Mouse (Mus musculus) CH12.LX (cell line): ENCODE results near the gene Aph1a. TPM values are rescaled to one million over a fixed set of nuclear protein-coding genes. Genes with fewer than 3 reads are reported as not detected.

Experiments used
- DNase-seq: peaks from one replicate; pipeline ENCODE4 v3.0.0-alpha.2; 2013; ENCODE audit errors: extremely low read depth
- H3K27ac ChIP-seq: 2 replicates; pipeline ENCODE4 v1.5.1; 2012; ENCODE audit warnings: low read depth, mild to moderate bottlenecking, control low read depth, moderate library complexity; ENCODE audit not compliant: insufficient read depth
- H3K27me3 ChIP-seq: replicated peaks from 2 replicates; pipeline ENCODE3; 2012; ENCODE audit warnings: inconsistent platforms
- H3K36me3 ChIP-seq, 2 experiments: replicated peaks in 1 of 2; 2 replicates each; pipeline versions ENCODE3 to v1.6.1; 2012; ENCODE audit warnings: inconsistent platforms in 1 of 2, low read length in 1 of 2, mild to moderate bottlenecking in 1 of 2, mixed read lengths in 1 of 2, moderate library complexity in 1 of 2; ENCODE audit not compliant: control insufficient read depth in 1 of 2, insufficient read depth in 1 of 2
- H3K4me1 ChIP-seq, 2 experiments: 2 replicates each; pipeline ENCODE4 v1.6.1; 2012; ENCODE audit warnings: inconsistent platforms in 1 of 2, moderate library complexity in 1 of 2; ENCODE audit not compliant: insufficient read depth in 2 of 2, control insufficient read depth in 1 of 2
- H3K4me2 ChIP-seq: 2 replicates; pipeline ENCODE4 v1.6.1; 2012; ENCODE audit warnings: low read depth, mild to moderate bottlenecking, control low read depth; ENCODE audit not compliant: poor library complexity, insufficient read depth, severe bottlenecking
- H3K4me3 ChIP-seq, 3 experiments: fragments of 150-350 bp in 1 of 3; sonication (generic) in 1 of 3; replicated peaks in 1 of 3; 2 replicates each; pipeline versions ENCODE3 to v1.5.1; 2011 to 2012; ENCODE audit warnings: low read depth in 2 of 3, low read length in 2 of 3, mild to moderate bottlenecking in 2 of 3, moderate library complexity in 2 of 3, control low read depth in 1 of 3, improper control_type of control experiment in 1 of 3, inconsistent platforms in 1 of 3, mixed read lengths in 1 of 3; ENCODE audit not compliant: poor library complexity in 1 of 3
- H3K79me2 ChIP-seq: replicated peaks from 2 replicates; pipeline ENCODE4 v1.6.1; 2012; ENCODE audit warnings: mild to moderate bottlenecking, moderate library complexity; ENCODE audit not compliant: control insufficient read depth, poor library complexity, insufficient read depth, severe bottlenecking; ENCODE audit errors: extremely low read depth
- H3K9ac ChIP-seq: 2 replicates; pipeline ENCODE4 v1.6.1; 2012; ENCODE audit warnings: low read depth, mild to moderate bottlenecking, control low read depth, moderate library complexity; ENCODE audit not compliant: insufficient read depth
- H3K9me3 ChIP-seq: replicated peaks from 2 replicates; pipeline ENCODE3; 2012; ENCODE audit warnings: low read length, inconsistent platforms, mixed read lengths
- BHLHE40 ChIP-seq: IDR thresholded peaks from 2 replicates; pipeline ENCODE4 v1.6.1; 2011; ENCODE audit warnings: mild to moderate bottlenecking, low read depth, low read length, improper control_type of control experiment
- CHD1 ChIP-seq: IDR thresholded peaks from 2 replicates; pipeline ENCODE4 v1.6.1; 2012; ENCODE audit warnings: low read depth, low read length, improper control_type of control experiment, inconsistent platforms
- CHD2 ChIP-seq: IDR thresholded peaks from 2 replicates; pipeline ENCODE4 v1.6.1; 2011; ENCODE audit warnings: low read length, improper control_type of control experiment
- CTCF ChIP-seq, 2 experiments: IDR thresholded peaks in 1 of 2; conservative IDR thresholded peaks in 1 of 2; 2 replicates each; pipeline ENCODE4 v1.5.1; 2011 to 2012; ENCODE audit warnings: low read depth in 2 of 2, low read length in 2 of 2, improper control_type of control experiment in 1 of 2, inconsistent platforms in 1 of 2, mild to moderate bottlenecking in 1 of 2, moderate library complexity in 1 of 2
- E2F4 ChIP-seq: IDR thresholded peaks from 2 replicates; pipeline ENCODE4 v1.6.1; 2011; ENCODE audit warnings: low read depth, low read length, improper control_type of control experiment; ENCODE audit not compliant: insufficient replicate concordance
- ELF1 ChIP-seq: IDR thresholded peaks from 2 replicates; pipeline ENCODE4 v1.6.1; 2014; ENCODE audit warnings: low read depth, mild to moderate bottlenecking, inconsistent platforms, low read length, improper control_type of control experiment
- ETS1 ChIP-seq: conservative IDR thresholded peaks from 2 replicates; pipeline ENCODE4 v1.6.1; 2012; ENCODE audit warnings: low read depth, mild to moderate bottlenecking, inconsistent platforms, low read length, improper control_type of control experiment, moderate library complexity
- HCFC1 ChIP-seq: IDR thresholded peaks from 2 replicates; pipeline ENCODE4 v1.6.1; 2012; ENCODE audit warnings: low read depth, mild to moderate bottlenecking, inconsistent platforms, low read length, improper control_type of control experiment
- IRF4 ChIP-seq: IDR thresholded peaks from 2 replicates; pipeline ENCODE4 v1.6.1; 2014; ENCODE audit warnings: low read depth, mild to moderate bottlenecking, inconsistent platforms, low read length, improper control_type of control experiment
- JUN ChIP-seq: IDR thresholded peaks from 2 replicates; pipeline ENCODE4 v1.6.1; 2011; ENCODE audit warnings: low read depth, mild to moderate bottlenecking, low read length, improper control_type of control experiment, moderate library complexity; ENCODE audit not compliant: insufficient read depth
- JUND ChIP-seq: conservative IDR thresholded peaks from 2 replicates; pipeline ENCODE4 v1.6.1; 2011; ENCODE audit warnings: low read depth, low read length, improper control_type of control experiment
- KAT2A ChIP-seq: IDR thresholded peaks from 2 replicates; pipeline ENCODE4 v1.6.1; 2012; ENCODE audit warnings: low read length, improper control_type of control experiment, inconsistent platforms; ENCODE audit not compliant: insufficient replicate concordance
- MAFK ChIP-seq: IDR thresholded peaks from 2 replicates; pipeline ENCODE4 v1.6.1; 2011; ENCODE audit warnings: low read length, improper control_type of control experiment; ENCODE audit not compliant: insufficient replicate concordance
- MAZ ChIP-seq: IDR thresholded peaks from 2 replicates; pipeline ENCODE4 v1.6.1; 2012; ENCODE audit warnings: low read depth, mild to moderate bottlenecking, inconsistent platforms, low read length, improper control_type of control experiment, moderate library complexity
- MEF2A ChIP-seq: IDR thresholded peaks from 2 replicates; pipeline ENCODE4 v1.6.1; 2014; ENCODE audit warnings: low read depth, mild to moderate bottlenecking, inconsistent platforms, low read length, improper control_type of control experiment, borderline replicate concordance
- MXI1 ChIP-seq: IDR thresholded peaks from 2 replicates; pipeline ENCODE4 v1.6.1; 2011; ENCODE audit warnings: mild to moderate bottlenecking, low read depth, low read length, improper control_type of control experiment
- MYC ChIP-seq: IDR thresholded peaks from 2 replicates; pipeline ENCODE4 v1.6.1; 2011; ENCODE audit warnings: low read depth, mild to moderate bottlenecking, improper control_type of control experiment, low read length
- NRF1 ChIP-seq: IDR thresholded peaks from 2 replicates; pipeline ENCODE4 v1.6.1; 2014; ENCODE audit warnings: low read depth, mild to moderate bottlenecking, inconsistent platforms, low read length, improper control_type of control experiment, moderate library complexity
- POLR2AphosphoS2 ChIP-seq: IDR thresholded peaks from 2 replicates; pipeline ENCODE4 v1.6.1; 2011; ENCODE audit warnings: low read depth, low read length, improper control_type of control experiment
- SIN3A ChIP-seq: IDR thresholded peaks from 2 replicates; pipeline ENCODE4 v1.6.1; 2012; ENCODE audit warnings: low read length, improper control_type of control experiment, inconsistent platforms
- TBP ChIP-seq: conservative IDR thresholded peaks from 2 replicates; pipeline ENCODE4 v1.6.1; 2011; ENCODE audit warnings: low read depth, low read length, improper control_type of control experiment
- TCF12 ChIP-seq: IDR thresholded peaks from 2 replicates; pipeline ENCODE4 v1.6.1; 2014; ENCODE audit warnings: low read depth, mild to moderate bottlenecking, inconsistent platforms, low read length, improper control_type of control experiment
- UBTF ChIP-seq: IDR thresholded peaks from 2 replicates; pipeline ENCODE4 v1.6.1; 2012; ENCODE audit warnings: low read depth, mild to moderate bottlenecking, inconsistent platforms, low read length, improper control_type of control experiment, moderate library complexity
- USF1 ChIP-seq: IDR thresholded peaks from 2 replicates; pipeline ENCODE4 v1.6.1; 2014; ENCODE audit warnings: low read depth, mild to moderate bottlenecking, inconsistent platforms, low read length, improper control_type of control experiment
- USF2 ChIP-seq: conservative IDR thresholded peaks from 2 replicates; pipeline ENCODE4 v1.6.1; 2011; ENCODE audit warnings: low read depth, low read length, improper control_type of control experiment
- ZKSCAN1 ChIP-seq: IDR thresholded peaks from 2 replicates; pipeline ENCODE4 v1.6.1; 2012; ENCODE audit warnings: low read depth, inconsistent platforms, low read length, improper control_type of control experiment, borderline replicate concordance
- ZMIZ1 ChIP-seq: IDR thresholded peaks from 2 replicates; pipeline ENCODE4 v1.6.1; 2012; ENCODE audit warnings: low read depth, mild to moderate bottlenecking, inconsistent platforms, low read length, improper control_type of control experiment
- ZNF384 ChIP-seq: IDR thresholded peaks from 2 replicates; pipeline ENCODE4 v1.6.1; 2012; ENCODE audit warnings: low read depth, low read length, improper control_type of control experiment, inconsistent platforms
- dilution Hi-C: fragments of 300-500 bp; cut with MboI; formaldehyde crosslinking; loops from 2 replicates; pipeline ENCODE4 v1.14.3; 2020; ENCODE audit warnings: low sequenced_read_pairs; ENCODE audit not compliant: extremely low pct_unique_long_range_greater_than_20kb, extremely low pct_ligation_motif_present
- in situ Hi-C: fragments of 300-500 bp; cut with MboI; formaldehyde crosslinking; loops from 3 replicates; pipeline ENCODE4 v1.14.3; 2019; ENCODE audit warnings: low sequenced_read_pairs, low pct_ligation_motif_present, low pct_unique_long_range_greater_than_20kb, mixed read lengths
- polyA plus RNA-seq: library from polyadenylated mRNA; unstranded; fragments of >175 nt; gene quantifications from 2 replicates; pipeline ENCODE4 v1.2.1, GENCODE M21; 2012; ENCODE audit warnings: low read depth; ENCODE audit not compliant: insufficient read length
- total RNA-seq, 2 experiments: library from RNA; depleted of rRNA; stranded (reverse); fragments of 300-350 nt in 1 of 2; fragments of >200 nt in 1 of 2; gene quantifications; 2 replicates each; pipeline ENCODE4 v1.2.3; 2012 to 2014

The Aph1a gene
- total and polyA plus RNA-seq, 3 experiments: 46.6 to 69.4 (median 59.9) TPM

DNA sequence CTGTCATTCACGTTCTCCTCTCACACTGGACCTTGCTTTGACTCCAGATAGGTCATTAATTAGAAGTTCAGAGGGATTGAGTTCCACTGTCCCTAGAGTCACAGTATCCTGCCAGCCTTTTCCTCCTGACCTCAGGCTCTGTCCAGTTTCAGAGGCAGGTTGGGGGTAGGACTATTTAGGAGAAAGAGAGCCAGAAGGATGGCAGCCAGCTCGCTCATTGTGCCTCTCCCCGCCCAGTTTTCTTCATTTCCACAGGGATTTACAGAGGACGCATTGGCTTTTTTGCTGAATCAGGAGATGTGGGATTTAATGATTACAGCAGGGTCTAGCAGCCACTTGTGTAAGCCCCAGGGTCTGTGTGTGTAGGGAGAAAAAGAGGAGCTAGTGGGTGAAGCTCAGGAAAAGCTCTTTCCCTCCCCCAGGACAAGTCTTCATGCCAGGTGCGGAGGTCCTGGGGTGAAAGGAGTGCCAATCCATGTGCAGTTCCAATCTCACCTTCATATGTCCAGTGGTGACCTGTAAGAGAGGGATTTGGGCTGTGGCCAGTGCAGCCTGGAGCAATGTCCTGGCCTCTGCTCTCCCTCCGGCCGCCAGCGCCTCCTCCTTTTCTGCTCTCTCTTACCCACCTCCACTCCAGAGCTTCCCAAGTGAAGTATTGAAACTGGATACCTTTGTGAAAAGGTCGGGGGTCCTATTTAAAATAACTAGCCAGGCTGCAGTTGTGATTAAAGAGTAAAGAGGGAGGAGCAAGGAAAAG, 8.0 kb downstream of the Aph1a start:
- no peaks in the 10 kb centered on the region for H3K9me3 ChIP-seq
- no peak for DNase-seq
- TF ChIP-seq JUN: no peak
- no peak for TF ChIP-seq CTCF (conservative IDR thresholded peaks at IDR 0.05 in 1 of 2, IDR thresholded peaks at IDR 0.05 in 1 of 2; ENCODE audit: low read depth in 2 of 2, low read length in 2 of 2)
- no peak for TF ChIP-seq NRF1
- no peak for TF ChIP-seq KAT2A
- TF ChIP-seq ZMIZ1: no peak
- TF ChIP-seq MAZ: no peak
- TF ChIP-seq IRF4: no peak
- TF ChIP-seq USF1: no peak
- TF ChIP-seq UBTF: no peak
- TF ChIP-seq ZKSCAN1: no peak
- TF ChIP-seq E2F4: no peak
- no peak for TF ChIP-seq CHD2
- TF ChIP-seq ZNF384: no peak
- no peak for TF ChIP-seq JUND
- TF ChIP-seq ETS1: no peak
- TF ChIP-seq BHLHE40: no peak
- no peak for TF ChIP-seq CHD1
- TF ChIP-seq POLR2AphosphoS2: no peak
- no peak for TF ChIP-seq USF2
- no peak for TF ChIP-seq MXI1
- no peak overlapping the region for H3K4me3 ChIP-seq
- H3K4me1 ChIP-seq: peaks cover 7 to 15% of the 10 kb centered on the region in 2 experiments; a peak in 3 of 4 replicates
- no peak overlapping the region for H3K9ac ChIP-seq
- dilution Hi-C loops (no loop called here), in situ Hi-C loops (loop anchor here (5.0 kb wide), 1 partner anchor 34 kb away; no protein-coding TSS in a partner anchor)
- no peak overlapping the region for H3K27ac ChIP-seq
- H3K79me2 ChIP-seq: no peaks in the 10 kb centered on the region
- peaks cover 8% of the 10 kb centered on the region for H3K27me3 ChIP-seq
- H3K36me3 ChIP-seq: peaks cover 3 to 28% of the 10 kb centered on the region in 2 experiments
- H3K4me2 ChIP-seq: no peak overlapping the region

- Histone ChIP-seq H3K79me2 (no peaks in the 10 kb centered on the region), H3K9ac (no peak overlapping the region), H3K4me3 (no peak overlapping the region), H3K4me1 (peaks cover 7 to 15% of the 10 kb centered on the region in 2 experiments; a peak in 3 of 4 replicates), H3K9me3 (no peaks in the 10 kb centered on the region), H3K36me3 (peaks cover 3 to 27% of the 10 kb centered on the region in 2 experiments), H3K27ac (no peak overlapping the region), H3K4me2 (no peak overlapping the region), H3K27me3 (peaks cover 11% of the 10 kb centered on the region)
- dilution Hi-C loops (no loop called here), in situ Hi-C loops (loop anchor here (5.0 kb wide), 1 partner anchor 35 kb away; no protein-coding TSS in a partner anchor)
- no peak for TF ChIP-seq ELF1
- TF ChIP-seq SIN3A: no peak
- no peak for TF ChIP-seq USF2
- TF ChIP-seq E2F4: no peak
- TF ChIP-seq MEF2A: no peak
- TF ChIP-seq CHD1: no peak
- TF ChIP-seq MYC: no peak
- no peak for TF ChIP-seq ZNF384
- no peak for TF ChIP-seq MXI1
- no peak for TF ChIP-seq MAFK
- no peak for TF ChIP-seq TCF12
- TF ChIP-seq POLR2AphosphoS2: no peak
- TF ChIP-seq TBP: no peak
- no peak for TF ChIP-seq JUN
- no peak for TF ChIP-seq HCFC1
- TF ChIP-seq ZMIZ1: no peak
- DNase-seq: no peak
Observed at GRCm38 (mm10) chr3:95902373-95902625, 8.5 kb downstream of the Aph1a start.
